Comparison of ENCODE assay signal across 33 mouse cellular contexts in the genomic region with DNA sequence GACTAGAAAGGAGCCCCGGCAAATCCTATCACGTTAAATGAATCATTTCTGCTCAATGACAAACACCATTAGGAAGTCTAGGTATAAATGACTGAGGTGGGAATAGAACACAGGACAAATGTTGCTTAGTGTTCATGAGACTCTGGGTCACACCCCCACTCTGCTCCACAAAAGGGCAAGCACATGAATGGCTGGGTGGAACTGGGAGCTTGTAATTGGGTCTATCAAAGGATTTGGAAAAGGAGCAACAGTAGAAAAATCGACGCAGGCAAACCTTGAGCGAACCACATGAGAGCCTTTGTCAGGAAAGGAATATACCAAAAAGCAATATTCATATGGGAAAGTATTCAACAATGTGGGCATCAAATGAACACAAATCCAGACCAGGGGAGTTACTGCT.
"Had no signal": no experiment of that assay in that cellular context is flagged by ENCODE, and none has a peak within 500 bp of the region (broad histone marks: within the 10 kb centered on the region; RNA-seq: fewer than 3 reads in every experiment).

No protein-coding gene starts in this region.

- H3K4me3 ChIP-seq: heart, embryonic 12.5 days; heart, embryonic 13.5 days; heart, embryonic 15.5 days; hindbrain, embryonic 10.5 days; hindbrain, embryonic 12.5 days; hindbrain, embryonic 13.5 days; hindbrain, embryonic 15.5 days; intestine, embryonic 15.5 days; kidney, embryonic 15.5 days; layer of hippocampus, adult 2 months; left cerebral cortex, adult 2 months had no signal

- ATAC-seq: hindbrain, embryonic 16.5 days; hindbrain, postnatal 0 days; inflammation-experienced regulatory T-cells, adult 6 months; intestine, embryonic 15.5 days; intestine, embryonic 16.5 days; intestine, postnatal 0 days had no signal

- H3K27ac ChIP-seq: heart, embryonic 13.5 days; heart, embryonic 15.5 days; hindbrain, embryonic 10.5 days; hindbrain, embryonic 12.5 days; hindbrain, embryonic 13.5 days; hindbrain, embryonic 14.5 days; hindbrain, embryonic 15.5 days; hindbrain, postnatal 0 days; intestine, embryonic 15.5 days; kidney, embryonic 15.5 days; kidney, postnatal 0 days; layer of hippocampus, adult 2 months; left cerebral cortex, adult 2 months had no signal

- DNase-seq: heart, postnatal 10 days; heart, postnatal 36 days; heart, postnatal 4 days; kidney, adult 11 months; kidney, adult 18-20 months; kidney, adult 2 months; kidney, adult 8-10 months; kidney, adult 9 months; kidney, postnatal 10 days; kidney, postnatal 14 days; kidney, postnatal 25 days; kidney, postnatal 36 days; kidney, postnatal 4 days; layer of hippocampus, adult 9-11 months; layer of hippocampus, postnatal 36 days had no signal

- H3K27me3 ChIP-seq: heart, embryonic 12.5 days; heart, embryonic 13.5 days; heart, embryonic 15.5 days; hindbrain, embryonic 12.5 days; hindbrain, embryonic 13.5 days; hindbrain, embryonic 15.5 days; intestine, embryonic 15.5 days; kidney, embryonic 15.5 days had no signal

- H3K9ac ChIP-seq: heart, embryonic 12.5 days; heart, embryonic 13.5 days; heart, embryonic 15.5 days; hindbrain, embryonic 12.5 days; hindbrain, embryonic 13.5 days; hindbrain, embryonic 14.5 days; hindbrain, embryonic 15.5 days; intestine, embryonic 15.5 days; kidney, embryonic 15.5 days had no signal

- H3K36me3 ChIP-seq: heart, embryonic 12.5 days; heart, embryonic 13.5 days; heart, embryonic 15.5 days; hindbrain, embryonic 10.5 days; hindbrain, embryonic 12.5 days; hindbrain, embryonic 13.5 days; hindbrain, embryonic 15.5 days; intestine, embryonic 15.5 days; kidney, embryonic 15.5 days had no signal

- H3K4me1 ChIP-seq: heart, embryonic 13.5 days; heart, embryonic 15.5 days; hindbrain, embryonic 10.5 days; hindbrain, embryonic 12.5 days; hindbrain, embryonic 15.5 days; intestine, embryonic 15.5 days; kidney, embryonic 15.5 days had no signal

- H3K4me2 ChIP-seq: heart, embryonic 12.5 days; heart, embryonic 13.5 days; heart, embryonic 15.5 days; hindbrain, embryonic 12.5 days; hindbrain, embryonic 13.5 days; hindbrain, embryonic 14.5 days; hindbrain, embryonic 15.5 days; intestine, embryonic 15.5 days; kidney, embryonic 15.5 days had no signal

- H3K9me3 ChIP-seq: heart, embryonic 12.5 days; heart, embryonic 13.5 days; heart, embryonic 15.5 days; hindbrain, embryonic 10.5 days; hindbrain, embryonic 12.5 days; hindbrain, embryonic 13.5 days; hindbrain, embryonic 15.5 days; intestine, embryonic 15.5 days; kidney, embryonic 15.5 days had no signal
